Mouse (Mus musculus): Measurements from ENCODE around the gene Krt26.

GRCm38 (mm10) chr11:99316543-99316942 is 21.2 kb downstream of the Krt26 start:
- no peak for TF ChIP-seq EP300 (IDR thresholded peaks at IDR 0.05; ENCODE audit: insufficient read depth, low read depth, low read length)
- TF ChIP-seq CTCF (IDR thresholded peaks at IDR 0.05; ENCODE audit: low read depth, low read length), result no peak
- TF ChIP-seq POLR2A (IDR thresholded peaks at IDR 0.05; ENCODE audit: insufficient read depth, low read length), result no peak

All from ES-Bruce4 (cell line).